Mouse (Mus musculus): ENCODE measurements around the gene Rims4.

DNA sequence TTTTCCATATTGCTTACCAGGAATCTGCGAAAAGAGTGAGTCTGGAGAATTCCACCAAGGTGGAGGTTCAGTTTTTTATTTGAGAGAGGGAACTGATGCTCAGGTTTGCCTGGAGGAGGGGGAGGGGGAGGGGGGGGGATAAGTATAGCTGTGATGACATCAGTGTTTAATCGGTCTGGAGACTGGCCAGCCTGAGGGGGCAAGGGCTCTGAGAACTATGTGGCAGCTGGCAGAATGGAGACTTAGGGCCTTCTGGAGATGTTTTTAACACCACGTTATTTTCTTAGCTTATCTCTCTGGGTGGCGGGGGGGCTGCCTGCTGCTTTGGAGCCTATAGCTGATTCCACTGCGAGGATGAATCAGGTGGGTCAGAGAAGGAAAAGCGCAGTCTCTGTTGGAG is 24.6 kb upstream of the Rims4 start:
- TF ChIP-seq CTCF (IDR thresholded peaks at IDR 0.05; ENCODE audit: low read depth): no peak
- TF ChIP-seq EP300 (IDR thresholded peaks at IDR 0.05; ENCODE audit: low read depth): no peak

Measured in heart, postnatal 0 days (tissue).